Mouse (Mus musculus) kidney, adult 18-20 months (tissue): Measurements from ENCODE around the gene Gm13271.
"Not testable (repeated sequence)": the region's sequence is repeated elsewhere in the genome, so short reads cannot be mapped to it uniquely, and the experiment has no call there.

Source experiments
- DNase-seq: peaks from one replicate; pipeline ENCODE4 v3.0.0; 2021

Gene Gm13271

DNA sequence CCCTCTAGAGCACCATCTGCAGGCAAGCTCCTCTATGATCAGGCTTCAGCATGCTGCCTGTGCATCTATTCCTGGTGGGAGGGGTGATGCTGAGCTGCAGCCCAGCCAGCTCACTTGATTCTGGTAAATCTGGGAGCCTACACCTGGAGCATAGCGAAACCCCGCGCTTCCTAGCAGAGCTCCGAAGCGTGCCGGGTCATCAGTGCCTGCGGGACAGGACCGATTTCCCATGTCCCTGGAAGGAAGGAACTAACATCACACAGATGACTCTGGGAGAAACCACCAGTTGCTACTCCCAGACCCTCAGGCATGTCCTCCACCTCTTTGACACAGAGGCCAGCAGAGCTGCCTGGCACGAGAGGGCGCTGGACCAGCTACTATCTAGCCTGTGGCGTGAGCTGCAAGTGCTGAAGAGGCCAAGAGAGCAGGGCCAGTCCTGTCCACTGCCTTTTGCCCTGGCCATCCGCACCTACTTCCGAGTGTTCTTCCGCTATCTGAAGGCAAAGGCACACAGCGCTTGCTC, at the start of gene Gm13271:
Gene Gm13271, plus strand, starts transcription at position 51 of the 523 bp plus-strand sequence.
- peak; percentile 65 for DNase-seq

DNA sequence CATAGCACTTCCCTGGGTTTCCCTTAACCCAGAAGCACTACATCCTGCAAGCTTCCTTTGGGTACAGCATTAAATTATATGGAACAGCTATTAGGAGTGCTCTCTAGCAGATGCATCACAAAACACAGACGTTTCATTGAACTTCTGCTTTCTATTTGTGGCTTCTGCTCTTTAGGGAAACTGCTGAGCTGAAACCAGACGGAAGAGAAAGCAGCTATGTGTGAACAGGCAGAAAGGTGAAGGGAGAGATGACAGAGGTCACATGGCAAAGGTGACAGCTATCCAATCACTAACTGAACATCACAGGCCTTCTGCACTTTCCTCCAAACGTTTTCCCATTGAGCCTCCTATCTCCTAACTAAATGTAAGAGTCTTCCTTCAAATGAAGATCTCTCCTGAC, 48.7 kb upstream of the Gm13271 start:
- DNase-seq: no peak

DNA sequence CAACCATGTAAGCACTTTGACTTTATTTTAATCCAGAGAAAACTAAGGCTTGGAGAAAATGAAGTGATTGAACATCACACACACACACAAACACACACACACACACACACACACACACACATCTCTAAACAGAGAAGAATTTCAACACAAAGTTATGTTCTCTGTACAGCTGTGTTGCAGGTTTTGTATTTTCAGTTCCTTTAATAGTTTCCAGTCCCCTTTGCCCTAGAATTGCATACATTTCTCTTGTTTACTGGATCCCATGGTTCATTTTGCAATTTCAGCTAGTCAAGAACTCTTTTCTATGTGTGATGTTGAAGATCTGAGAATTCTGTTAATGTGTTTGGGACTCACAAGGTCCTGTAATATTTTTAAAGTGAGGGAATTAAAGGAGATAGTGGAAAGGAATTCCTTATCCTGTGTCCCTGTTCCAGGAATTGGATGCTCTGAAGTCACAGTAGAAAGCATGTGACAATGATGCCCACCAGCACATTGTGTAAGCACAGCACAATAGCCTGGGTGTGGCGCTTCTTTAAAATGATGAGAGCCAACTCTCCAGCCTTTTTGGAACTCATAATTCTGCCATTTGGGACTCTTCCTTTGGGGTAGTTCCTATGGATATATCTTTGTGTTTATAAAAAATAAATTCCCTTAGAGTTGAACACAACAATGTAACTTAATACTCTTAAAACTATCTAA, 47.4 kb upstream of the Gm13271 start:
- DNase-seq: no peak

DNA sequence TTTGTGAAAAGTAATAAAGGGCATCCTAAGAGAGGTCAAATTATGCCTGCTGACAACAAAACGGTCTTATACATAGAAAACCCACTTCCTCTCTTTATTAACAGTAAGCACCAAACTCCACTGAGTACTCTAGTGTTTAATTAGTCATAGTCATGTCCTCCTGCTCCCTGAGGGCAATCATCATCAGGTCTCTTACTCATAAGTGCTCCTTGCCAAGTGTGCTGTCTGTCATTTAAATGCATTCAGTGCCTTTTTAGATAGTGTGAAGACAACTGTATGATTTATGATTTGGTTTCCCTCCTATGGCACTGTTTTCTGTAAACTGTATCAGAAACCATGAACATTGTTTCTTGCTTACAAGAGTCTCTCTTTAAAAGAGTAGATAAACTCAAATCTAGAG, 40.4 kb upstream of the Gm13271 start:
- no peak for DNase-seq

DNA sequence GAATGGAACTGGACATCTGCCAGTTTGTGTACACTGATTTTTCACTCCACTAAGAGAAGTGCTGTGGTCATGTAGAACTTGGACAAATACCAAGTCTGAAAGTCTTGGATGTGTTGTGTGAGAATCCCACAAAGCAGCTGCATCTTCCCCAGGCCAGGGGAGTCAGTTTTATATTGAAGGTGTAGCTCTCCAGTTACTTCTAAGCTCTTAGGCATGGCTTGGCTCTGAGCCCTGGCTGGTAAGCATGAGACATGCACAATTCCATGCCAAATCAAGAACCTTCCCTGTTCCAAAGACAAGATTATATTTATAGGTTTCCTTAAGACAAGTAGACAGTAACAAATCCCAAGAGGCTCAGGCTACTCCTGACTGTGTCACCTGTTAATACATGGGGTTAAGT, 39.6 kb upstream of the Gm13271 start:
- no peak for DNase-seq

DNA sequence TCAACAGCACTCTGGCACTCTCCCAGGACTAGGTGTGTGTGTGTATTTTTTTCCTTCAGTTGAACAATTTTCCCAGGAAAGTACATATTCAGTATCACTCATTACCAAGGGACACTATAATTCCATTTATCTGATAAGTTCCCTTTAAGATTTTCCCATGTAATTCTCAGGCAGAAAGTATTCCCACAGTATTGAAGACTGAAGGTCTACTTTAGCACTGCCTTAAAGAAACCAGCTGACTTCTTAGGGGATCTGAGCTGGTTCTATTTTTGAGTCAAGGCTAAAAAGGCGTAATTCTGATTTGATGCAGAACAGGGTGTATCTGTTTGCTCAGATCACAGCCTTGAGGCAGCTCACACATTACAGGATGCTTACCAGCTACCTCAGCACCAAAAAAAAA, 36.0 kb upstream of the Gm13271 start:
- DNase-seq: no peak

DNA sequence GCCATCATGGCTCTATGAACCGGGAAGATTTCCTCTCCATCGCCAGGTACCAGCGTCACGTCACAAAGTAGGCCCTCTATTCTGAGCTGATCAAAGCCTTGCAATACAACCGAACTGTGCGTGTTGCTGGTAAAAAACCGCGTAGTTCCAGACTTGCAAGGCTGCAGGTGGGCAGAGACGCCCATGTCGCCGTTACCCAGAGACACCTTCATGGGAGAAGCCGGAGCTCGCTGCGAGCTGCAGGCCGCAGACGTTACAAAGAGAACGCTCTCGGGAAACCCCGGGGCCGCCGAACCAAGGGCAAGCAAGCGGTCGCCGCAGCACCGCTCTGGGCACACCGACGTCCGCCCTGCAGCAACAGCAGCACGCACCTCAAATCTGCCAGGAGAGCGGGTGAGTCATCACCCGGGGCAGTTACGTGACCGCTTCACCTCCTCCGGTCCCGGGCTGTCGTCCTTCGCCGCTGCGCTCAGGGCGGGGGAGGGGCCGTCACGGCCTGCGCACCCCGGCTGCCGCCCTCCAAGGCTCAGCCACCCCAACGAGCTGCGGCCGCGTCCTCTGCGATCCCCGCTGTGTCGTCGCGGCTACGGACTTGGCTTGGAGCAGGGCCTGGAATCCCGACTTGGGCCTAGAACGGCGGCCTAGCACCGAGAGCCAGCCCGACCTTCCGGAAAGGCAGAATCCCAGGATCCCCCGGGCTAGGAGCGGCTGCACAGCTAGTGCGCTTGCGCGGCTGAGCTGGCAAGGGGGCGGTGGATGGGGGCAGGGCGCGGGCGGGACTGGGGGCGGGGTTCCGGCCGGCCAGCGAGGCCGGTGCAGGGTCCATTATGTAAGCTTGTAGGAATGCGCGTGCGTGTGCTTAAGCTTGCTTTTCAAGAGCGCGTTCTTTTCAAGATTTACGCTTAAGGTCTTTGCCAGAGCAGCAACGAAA, 32.6 kb upstream of the Gm13271 start, which contains the start of the genes Gm26566 and Klhl9:
Gene Gm26566, plus strand, starts transcription at position 15 of the 931 bp plus-strand sequence.
Gene Klhl9, minus strand, starts transcription at position 675 of the 931 bp plus-strand sequence.
- DNase-seq: peak; percentile 94

DNA sequence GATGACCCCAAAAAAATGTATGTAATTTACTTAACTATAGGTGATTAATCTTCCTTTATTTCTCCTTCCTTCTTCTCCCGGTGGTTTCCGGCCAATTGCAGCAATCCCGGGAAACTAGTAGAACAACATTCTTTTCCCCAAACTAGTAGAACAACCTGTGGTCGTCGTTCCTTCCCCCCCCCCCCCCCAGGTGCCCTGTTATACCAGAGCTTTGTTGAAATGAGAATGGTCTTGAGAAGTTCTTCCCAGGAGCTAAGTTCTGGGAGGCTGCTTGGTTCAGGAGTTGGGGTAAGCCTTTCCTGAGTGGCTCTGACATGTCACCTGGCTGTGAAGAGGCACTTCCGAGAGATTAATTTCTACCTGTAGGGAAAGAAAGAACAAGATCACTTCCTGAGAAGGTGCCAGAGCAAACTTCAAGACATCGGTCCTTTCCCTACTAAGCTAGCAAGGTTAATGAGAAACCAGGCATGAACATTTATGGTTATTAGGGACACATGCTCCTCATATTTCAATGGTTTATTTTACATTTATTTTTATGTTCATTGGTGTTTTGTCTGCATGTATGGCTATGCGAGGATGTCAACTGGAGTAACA, 31.1 kb upstream of the Gm13271 start:
- DNase-seq: peak; percentile 31

DNA sequence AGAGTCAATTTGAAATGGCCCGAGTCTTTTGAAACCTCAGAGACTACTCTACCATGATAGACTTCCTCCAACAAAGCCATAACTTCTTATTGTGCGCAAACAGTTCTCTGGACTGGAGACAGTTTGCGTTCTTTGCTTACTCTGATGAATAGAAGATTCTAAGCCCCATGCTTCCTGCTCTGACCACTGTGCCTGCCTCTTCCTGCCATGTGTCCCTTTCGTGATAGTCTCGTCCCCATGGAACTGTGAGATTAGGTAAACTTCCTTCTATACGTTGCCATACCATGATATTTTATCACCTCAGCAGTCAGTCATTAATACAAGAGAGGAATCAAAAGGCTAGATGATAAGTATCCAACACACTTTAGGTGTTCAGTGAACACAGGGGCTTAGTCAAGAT, 27.9 kb upstream of the Gm13271 start:
- DNase-seq: no peak

DNA sequence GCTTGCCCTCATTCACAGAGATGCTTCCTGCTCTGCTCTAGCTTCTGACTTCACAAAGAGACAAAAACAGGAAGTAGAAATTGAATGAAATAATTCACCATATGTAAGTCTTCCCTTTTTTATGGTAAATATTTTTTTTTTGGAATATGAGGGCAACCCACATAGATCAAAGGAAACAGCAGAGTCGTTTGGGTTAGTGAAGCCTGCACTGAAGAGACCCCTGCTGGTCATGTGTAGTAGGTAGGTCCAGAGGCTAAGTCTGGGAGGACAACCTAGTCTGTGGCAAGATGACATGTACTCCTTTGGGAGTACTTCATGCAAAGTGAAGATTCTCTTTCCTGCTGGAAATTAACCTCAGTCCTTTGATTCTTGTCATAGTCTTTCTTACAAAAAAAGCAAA, 27.3 kb upstream of the Gm13271 start:
- DNase-seq: peak; percentile 41

DNA sequence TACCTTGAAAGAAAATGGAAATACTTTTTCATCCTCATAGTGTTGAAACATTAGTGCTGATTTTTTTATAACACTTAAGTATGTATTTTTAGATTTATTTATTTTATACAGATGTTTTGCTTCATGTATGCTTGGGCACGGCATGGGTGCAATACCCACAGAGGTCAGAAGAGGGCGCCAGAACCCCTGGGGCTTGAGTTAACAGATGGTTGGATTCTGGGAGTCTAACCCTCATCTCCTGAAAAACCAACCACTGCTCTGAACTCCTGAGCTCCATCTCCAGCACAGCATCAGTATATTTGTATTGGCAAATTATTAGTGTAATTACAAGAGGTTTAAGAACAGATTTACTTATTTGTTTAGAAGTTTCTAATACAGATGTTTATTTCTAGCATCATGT, 16.2 kb upstream of the Gm13271 start:
- DNase-seq: peak; percentile 82

DNA sequence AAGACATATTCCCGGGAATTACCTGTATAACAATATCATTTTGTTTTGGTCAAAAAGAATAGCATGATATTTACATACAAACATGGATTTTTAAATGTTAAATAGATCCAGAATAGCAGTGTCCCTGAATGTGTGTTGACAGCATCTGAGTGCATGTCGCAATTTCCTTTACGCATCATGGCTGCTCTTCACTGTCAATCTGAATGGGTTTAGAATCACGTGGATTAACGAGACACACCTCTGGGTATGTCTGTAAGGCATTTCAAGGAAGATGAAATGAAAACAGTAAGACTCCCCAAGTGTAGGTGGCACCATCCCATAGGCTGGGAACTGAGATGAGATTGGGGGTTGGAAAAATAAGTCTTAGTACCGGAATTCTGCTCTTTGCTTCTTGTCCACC, 15.6 kb upstream of the Gm13271 start:
- no peak for DNase-seq

DNA sequence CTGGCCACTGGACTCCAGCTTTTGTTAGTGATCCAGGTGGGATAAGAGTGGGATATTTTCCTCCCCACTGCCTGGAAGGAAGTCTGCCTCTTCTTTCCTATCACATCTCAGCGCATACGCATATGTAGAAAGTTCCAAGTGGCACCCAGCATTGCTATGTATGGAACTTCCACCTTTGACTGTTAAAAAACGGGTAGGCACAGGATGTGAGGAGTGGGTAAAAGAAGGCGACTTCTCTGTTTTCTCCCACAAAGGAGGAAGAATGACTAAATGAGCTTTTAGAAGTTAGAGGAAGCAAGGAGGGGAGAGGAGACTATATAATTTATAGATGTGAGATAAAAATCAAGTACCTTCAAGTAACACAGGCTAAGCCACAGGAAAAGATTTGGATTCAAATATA, 13.2 kb upstream of the Gm13271 start:
- DNase-seq: no peak

DNA sequence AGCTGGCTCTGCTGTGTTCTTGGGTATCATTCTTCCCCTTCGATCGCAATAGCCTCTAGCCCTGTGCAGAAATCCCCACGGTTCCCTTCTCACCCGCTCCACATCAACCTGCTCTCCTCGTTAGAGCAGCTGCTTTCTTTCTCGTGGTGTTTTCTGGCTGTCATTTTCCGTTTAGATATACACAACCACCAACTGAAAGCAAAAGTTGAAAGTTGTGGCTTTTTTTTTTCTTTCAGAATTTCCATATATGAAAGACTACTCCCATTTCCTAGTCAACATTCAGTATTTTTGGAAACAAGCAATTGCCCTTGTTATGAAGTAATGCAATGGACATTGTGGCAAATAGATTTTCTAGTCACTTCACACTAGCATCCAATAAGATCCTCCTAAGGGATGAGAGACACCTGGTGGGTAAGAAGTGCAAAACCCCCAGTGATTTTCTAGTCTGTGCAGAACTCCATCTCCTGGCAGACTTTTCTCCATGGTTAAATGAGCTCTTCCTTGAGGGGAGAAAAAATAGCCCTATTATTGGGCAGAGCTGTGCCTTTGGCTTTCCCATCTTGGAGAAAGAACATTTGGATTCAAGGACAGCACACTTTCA, 11.8 kb upstream of the Gm13271 start:
- DNase-seq: no peak

DNA sequence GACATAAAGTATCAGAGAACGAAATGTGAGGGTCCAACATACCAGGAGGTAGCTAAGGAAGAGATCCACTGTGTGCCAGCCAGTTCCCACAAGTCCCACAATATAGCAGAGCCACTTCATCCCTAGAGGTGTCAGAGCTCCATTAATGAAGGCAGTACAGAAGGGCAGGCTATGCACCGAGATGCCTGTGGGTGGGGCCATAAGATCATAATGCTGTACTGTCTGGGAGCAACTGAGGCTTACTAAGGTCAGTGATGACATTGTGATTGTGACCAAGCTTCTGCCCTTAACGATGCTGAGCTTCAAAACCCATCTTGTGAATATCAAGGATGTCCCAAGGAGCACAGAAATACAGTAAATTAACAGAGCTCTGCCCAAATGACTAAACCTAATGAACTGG, 10.5 kb upstream of the Gm13271 start:
- DNase-seq: no peak

DNA sequence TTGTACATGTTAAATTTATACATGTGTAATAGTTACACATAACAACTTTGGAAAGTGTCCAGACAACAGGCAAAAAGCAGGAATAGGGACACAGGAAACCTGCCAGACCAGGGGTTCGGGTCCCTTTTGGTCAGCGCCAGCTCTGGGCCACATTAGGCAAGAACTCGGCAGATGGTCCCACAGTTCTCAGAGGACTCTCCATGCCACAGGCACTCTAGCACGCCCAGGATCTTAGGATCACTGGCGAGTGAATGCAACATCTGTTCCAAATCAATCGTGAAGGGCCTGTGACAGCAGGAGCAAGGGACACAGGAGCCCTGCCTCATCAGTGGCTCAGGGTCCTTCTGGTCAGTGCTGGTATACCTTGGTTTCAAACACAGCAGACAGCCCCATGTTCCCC, 4.7 kb upstream of the Gm13271 start:
- DNase-seq: no peak

DNA sequence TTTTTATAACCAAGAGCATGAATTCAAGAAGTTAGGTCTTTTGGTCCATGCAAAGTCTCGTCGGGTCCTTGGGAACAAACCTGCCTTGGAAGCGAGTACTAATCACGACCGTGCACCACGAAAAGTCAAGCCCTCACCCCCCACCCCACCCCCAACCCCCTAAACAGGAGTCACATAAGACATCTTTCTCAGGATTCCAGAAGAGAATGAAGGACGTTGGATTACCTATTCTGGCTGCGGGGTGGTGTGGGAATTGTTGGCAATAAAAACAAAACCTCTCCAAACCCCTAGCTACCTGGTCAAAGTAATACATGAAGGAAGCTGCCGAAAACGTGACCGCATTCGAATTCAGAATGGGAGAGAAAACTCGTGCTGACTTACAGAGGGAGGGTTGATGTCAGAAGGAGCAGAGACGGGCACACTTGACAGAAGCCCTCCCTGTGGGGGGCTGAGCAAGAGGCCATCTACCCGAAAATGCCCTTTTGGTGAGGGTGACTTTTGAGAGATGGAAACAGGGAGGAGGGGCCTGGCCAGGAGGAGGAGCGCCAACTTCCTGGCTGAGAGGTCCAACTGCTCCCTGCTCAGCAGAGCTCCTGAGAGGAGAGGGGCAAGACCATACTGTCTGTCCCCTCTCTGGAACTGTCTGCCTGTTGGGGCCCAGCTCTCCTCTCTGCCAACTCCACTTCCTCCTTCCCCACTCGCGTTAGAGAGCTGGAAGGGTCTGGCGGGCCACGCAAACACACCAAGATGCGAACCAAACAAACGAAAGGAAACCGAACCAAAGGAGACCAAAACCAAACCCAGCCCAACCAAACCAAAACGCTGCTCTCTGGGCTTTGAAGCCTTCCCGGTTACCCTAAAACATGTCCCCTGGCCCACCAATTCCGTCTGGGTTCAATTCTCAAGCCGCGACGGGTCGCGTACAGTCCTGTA, 2.2 kb downstream of the Gm13271 start:
- peak; percentile 54 for DNase-seq

DNA sequence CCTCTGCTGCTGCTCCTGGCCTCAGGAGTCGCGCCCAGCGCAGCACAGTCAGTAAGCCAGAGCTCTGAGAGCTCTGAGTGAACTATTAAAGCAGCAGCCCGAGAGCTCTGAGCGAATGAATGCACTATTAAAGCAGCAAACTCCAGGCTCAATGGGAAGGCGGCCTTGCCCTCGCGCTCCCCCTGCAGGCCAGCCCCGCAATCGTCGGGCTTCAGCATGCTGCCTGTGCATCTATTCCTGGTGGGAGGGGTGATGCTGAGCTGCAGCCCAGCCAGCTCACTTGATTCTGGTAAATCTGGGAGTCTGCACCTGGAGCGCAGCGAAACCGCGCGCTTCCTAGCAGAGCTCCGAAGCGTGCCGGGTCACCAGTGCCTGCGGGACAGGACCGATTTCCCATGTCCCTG, 3.0 kb downstream of the Gm13271 start:
- peak; percentile 93 for DNase-seq

DNA sequence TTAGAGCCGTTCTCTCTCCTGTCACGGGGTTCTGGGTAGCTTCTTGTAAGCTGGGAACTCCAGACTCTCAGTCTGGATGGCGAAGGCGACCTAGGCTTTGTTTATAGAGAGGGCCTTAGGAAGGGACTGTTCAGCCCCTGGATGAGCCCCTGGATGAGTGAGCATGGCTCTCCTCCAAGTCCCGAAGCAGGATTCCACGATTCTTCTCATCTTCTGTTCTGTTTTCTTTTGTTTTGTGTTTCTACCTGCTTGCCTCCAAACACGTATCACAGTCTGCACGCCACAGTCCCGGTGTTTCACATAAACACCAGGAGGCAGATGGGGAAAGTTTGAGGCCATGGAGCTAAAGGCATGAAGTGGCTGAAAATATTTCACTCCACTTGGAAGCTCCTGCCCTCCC, 4.1 kb downstream of the Gm13271 start:
- DNase-seq: not testable (repeated sequence)

DNA sequence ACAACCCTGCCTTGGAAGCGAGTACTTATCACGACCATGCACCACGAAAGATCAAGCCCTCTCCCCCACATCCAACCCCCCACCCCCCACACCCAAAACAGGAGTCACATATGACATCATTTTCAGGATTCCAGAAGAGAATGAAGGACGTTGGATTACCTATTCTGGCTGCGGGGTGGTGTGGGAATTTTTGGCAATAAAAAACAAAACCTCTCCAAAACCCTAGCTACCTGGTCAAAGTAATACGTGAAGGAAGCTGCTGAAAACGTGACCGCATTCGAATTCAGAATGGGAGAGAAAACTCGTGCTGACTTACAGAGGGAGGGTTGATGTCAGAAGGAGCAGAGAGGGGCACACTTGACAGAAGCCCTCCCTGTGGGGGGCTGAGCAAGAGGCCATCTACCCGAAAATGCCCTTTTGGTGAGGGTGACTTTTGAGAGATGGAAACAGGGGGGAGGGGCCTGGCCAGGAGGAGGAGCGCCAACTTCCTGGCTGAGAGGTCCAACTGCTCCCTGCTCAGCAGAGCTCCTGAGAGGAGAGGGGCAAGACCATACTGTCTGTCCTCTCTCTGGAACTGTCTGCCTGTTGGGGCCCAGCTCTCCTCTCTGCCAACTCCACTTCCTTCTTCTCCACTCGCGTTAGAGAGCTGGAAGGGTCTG, 5.1 kb downstream of the Gm13271 start, which contains the start of gene Gm13283:
Gene Gm13283, plus strand, starts transcription at position 510 of the 659 bp plus-strand sequence.
- DNase-seq: peak; percentile 35

DNA sequence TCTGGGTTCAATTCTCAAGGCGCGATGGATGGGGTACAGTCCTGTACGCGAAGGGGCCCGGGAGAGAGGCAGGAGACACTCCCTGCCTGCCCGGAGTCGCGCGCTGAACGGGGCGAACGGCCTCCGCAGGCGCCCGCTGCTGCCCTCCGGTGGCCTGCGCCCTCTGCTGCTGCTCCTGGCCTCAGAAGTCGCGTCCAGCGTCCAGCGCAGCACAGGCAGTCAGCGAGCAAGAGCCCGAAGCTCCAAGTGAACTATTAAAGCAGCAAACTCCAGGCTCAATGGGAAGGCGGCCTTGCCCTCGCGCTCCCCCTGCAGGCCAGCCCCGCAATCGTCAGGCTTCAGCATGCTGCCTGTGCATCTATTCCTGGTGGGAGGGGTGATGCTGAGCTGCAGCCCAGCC, 5.8 kb downstream of the Gm13271 start:
- peak; percentile 81 for DNase-seq
